Mouse (Mus musculus): ENCODE measurements around the gene Iffo2. TPM values are rescaled to one million over a fixed set of nuclear protein-coding genes. Genes with fewer than 3 reads are reported as not detected.

Gene Iffo2
- polyA plus RNA-seq, 1 experiment from 2014 or later = 5.6 TPM

DNA sequence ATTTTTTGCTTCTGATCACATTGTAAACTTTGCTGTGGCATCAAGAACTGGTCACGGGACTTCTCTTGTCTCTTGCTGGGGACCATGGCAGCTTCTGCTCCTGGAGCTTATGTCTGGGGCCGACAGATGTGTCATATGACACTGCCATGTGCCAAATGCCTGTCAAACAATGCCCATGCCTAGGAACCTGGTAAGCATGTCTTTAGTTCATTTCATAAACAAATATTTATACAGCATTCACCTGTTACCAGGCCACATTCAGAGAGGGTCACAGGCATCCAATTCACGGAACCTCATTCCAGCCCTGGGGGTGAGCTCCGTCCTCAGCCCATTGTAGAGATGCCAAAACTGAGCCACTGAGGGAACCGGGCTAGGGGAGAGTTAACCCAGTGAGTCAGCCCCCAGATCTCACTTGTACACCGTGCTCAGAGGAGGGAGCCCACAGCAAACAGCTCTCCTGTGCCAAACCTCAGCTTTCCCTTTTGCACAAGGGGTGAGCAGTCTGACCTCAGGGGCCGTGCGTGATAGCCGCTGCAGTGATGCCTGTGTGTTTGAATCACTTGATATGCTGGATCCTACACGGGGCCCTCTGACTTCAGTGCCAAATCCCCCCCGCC is 53.4 kb downstream of the Iffo2 start:
- Histone ChIP-seq H3K4me3 (replicated peaks; ENCODE audit: low read length) (no peak overlapping the region), H3K4me2 (replicated peaks) (no peak overlapping the region), H3K36me3 (replicated peaks; ENCODE audit: control insufficient read depth, insufficient read depth) (no peaks in the 10 kb centered on the region), H3K27me3 (ENCODE audit: control insufficient read depth, insufficient read depth, low read length) (no peaks in the 10 kb centered on the region), H3K27ac (no peak overlapping the region), H3K9ac (no peak overlapping the region), H3K9me3 (ENCODE audit: control insufficient read depth, low read length) (no peaks in the 10 kb centered on the region), H3K4me1 (replicated peaks; ENCODE audit: control insufficient read depth, insufficient read depth, low read length) (peaks cover 30% of the 10 kb centered on the region)
- WGBS = 83% methylated on average over 11 of the region's 11 CpGs
- DNase-seq (ENCODE audit: low spot score) (no peak), ATAC-seq (ENCODE audit: low FRiP score) (no peak)

DNA sequence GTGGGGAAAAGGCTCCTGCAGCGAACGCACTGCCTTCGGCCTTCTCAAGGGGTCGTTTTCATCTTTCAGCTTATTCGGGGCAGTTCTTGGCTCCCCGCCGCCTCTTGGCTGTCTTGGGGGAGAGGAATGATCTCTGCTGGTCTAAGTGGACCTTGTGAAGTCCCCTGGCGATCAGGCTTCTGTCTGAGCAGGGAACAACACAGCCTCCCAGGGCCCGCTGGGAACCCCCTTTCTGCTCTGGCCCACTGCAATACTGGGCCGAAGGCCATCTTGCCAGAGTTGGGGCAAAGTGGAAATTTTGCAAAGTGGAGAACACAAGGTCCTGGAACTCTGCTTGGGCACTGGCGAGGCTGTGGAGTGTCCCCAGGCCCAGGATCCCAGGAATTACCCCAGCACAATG is 54.4 kb downstream of the Iffo2 start:
- no peaks in the 10 kb centered on the region for H3K27me3 ChIP-seq (ENCODE audit: control insufficient read depth, insufficient read depth, low read length)
- no peaks in the 10 kb centered on the region for H3K9me3 ChIP-seq (ENCODE audit: control insufficient read depth, low read length)
- peaks cover 24% of the 10 kb centered on the region for H3K4me1 ChIP-seq (replicated peaks; ENCODE audit: control insufficient read depth, insufficient read depth, low read length)
- no peak overlapping the region for H3K27ac ChIP-seq
- ATAC-seq (ENCODE audit: low FRiP score) = no peak
- no peak for DNase-seq (ENCODE audit: low spot score)
- H3K4me2 ChIP-seq (replicated peaks) = no peak overlapping the region
- no peak overlapping the region for H3K9ac ChIP-seq
- H3K4me3 ChIP-seq (replicated peaks; ENCODE audit: low read length) = no peak overlapping the region
- WGBS = 77% methylated on average over 11 of the region's 11 CpGs
- H3K36me3 ChIP-seq (replicated peaks; ENCODE audit: control insufficient read depth, insufficient read depth) = no peaks in the 10 kb centered on the region

DNA sequence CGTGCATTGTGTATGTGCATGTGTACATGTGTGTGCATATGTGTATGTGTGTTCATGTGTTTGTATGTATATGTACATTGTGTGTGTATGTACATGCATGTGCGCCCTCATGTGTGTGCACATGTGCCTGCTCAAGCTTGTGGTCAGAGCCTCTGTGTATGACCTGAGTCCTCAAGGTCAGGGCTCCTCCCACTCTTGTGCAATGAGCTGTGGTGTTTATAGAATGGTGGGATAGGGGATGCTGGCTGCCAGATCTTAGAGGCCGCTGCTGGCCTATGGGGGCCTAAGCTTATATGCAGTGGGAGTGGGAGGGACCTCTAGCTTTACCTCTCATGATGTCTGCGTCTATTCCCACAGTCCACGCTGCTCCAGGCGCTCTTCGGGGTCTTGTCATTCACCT is 55.4 kb downstream of the Iffo2 start:
- peaks cover 21% of the 10 kb centered on the region for H3K4me1 ChIP-seq (replicated peaks; ENCODE audit: control insufficient read depth, insufficient read depth, low read length)
- WGBS = 88% methylated on average over 7 of the region's 7 CpGs
- no peak overlapping the region for H3K27ac ChIP-seq
- ATAC-seq (ENCODE audit: low FRiP score) = no peak
- H3K36me3 ChIP-seq (replicated peaks; ENCODE audit: control insufficient read depth, insufficient read depth) = no peaks in the 10 kb centered on the region
- DNase-seq (ENCODE audit: low spot score) = no peak
- H3K9ac ChIP-seq = no peak overlapping the region
- H3K4me2 ChIP-seq (replicated peaks) = no peak overlapping the region
- no peaks in the 10 kb centered on the region for H3K9me3 ChIP-seq (ENCODE audit: control insufficient read depth, low read length)
- no peak overlapping the region for H3K4me3 ChIP-seq (replicated peaks; ENCODE audit: low read length)
- no peaks in the 10 kb centered on the region for H3K27me3 ChIP-seq (ENCODE audit: control insufficient read depth, insufficient read depth, low read length)

DNA sequence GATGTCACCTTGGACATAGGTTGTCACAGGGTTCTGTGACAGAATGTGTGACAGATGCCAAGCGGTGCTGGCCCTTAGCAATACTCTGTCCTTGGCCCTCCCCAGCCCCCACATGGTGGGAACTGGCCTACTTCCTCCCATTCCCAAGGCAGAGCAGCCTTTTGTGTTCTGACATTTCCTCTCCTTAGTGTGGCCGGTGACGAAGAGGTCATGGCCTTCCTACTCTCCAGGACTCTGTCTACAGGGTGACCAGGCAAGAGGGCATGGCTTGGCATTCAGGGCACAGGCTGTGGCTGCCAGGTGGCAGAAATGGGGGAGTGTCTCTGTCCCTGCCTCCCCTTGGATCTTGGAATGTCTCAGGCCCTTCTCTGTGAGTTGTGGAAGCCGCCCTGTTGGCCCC is 57.0 kb downstream of the Iffo2 start:
- DNase-seq (ENCODE audit: low spot score) (no peak), ATAC-seq (ENCODE audit: low FRiP score) (no peak)
- H3K4me1 ChIP-seq (replicated peaks; ENCODE audit: control insufficient read depth, insufficient read depth, low read length) = peaks cover 8% of the 10 kb centered on the region
- H3K9me3 ChIP-seq (ENCODE audit: control insufficient read depth, low read length) = no peaks in the 10 kb centered on the region
- H3K27ac ChIP-seq = no peak overlapping the region
- no peak overlapping the region for H3K9ac ChIP-seq
- no peaks in the 10 kb centered on the region for H3K27me3 ChIP-seq (ENCODE audit: control insufficient read depth, insufficient read depth, low read length)
- no peak overlapping the region for H3K4me2 ChIP-seq (replicated peaks)
- WGBS = 69% methylated on average over 4 of the region's 4 CpGs
- no peaks in the 10 kb centered on the region for H3K36me3 ChIP-seq (replicated peaks; ENCODE audit: control insufficient read depth, insufficient read depth)
- no peak overlapping the region for H3K4me3 ChIP-seq (replicated peaks; ENCODE audit: low read length)

DNA sequence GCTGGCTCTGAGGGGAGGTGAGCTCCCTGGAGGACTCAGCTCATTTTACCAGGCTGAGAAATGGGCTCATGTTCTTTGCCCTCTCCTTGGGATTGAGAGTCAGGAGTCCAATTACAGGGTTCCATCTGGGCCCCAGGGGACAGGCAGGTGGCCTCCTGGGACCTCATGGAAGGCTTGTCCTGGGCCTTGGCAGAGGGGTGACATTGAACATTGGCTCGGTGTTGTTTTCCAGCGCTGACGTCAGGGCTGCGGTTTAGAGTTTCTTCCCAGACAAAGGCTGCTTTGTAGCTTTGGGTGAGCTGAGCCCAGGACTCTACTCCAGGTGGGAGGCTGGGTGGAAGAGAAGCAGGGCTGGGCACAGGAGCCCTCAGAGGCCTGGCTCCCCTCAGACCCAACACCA is 57.4 kb downstream of the Iffo2 start:
- H3K4me3 ChIP-seq (replicated peaks; ENCODE audit: low read length) = no peak overlapping the region
- no peaks in the 10 kb centered on the region for H3K9me3 ChIP-seq (ENCODE audit: control insufficient read depth, low read length)
- no peak for ATAC-seq (ENCODE audit: low FRiP score)
- no peak overlapping the region for H3K4me2 ChIP-seq (replicated peaks)
- WGBS = 81% methylated on average over 4 of the region's 4 CpGs
- no peak overlapping the region for H3K9ac ChIP-seq
- no peaks in the 10 kb centered on the region for H3K36me3 ChIP-seq (replicated peaks; ENCODE audit: control insufficient read depth, insufficient read depth)
- H3K27ac ChIP-seq = no peak overlapping the region
- no peak for DNase-seq (ENCODE audit: low spot score)
- no peaks in the 10 kb centered on the region for H3K27me3 ChIP-seq (ENCODE audit: control insufficient read depth, insufficient read depth, low read length)
- H3K4me1 ChIP-seq (replicated peaks; ENCODE audit: control insufficient read depth, insufficient read depth, low read length) = peaks cover 6% of the 10 kb centered on the region

GRCm38 (mm10) chr4:139589351-139590027 is 59.1 kb downstream of the Iffo2 start:
- no peak for ATAC-seq (ENCODE audit: low FRiP score)
- H3K4me3 ChIP-seq (replicated peaks; ENCODE audit: low read length) = no peak overlapping the region
- H3K36me3 ChIP-seq (replicated peaks; ENCODE audit: control insufficient read depth, insufficient read depth) = no peaks in the 10 kb centered on the region
- 63% methylated on average over 5 of the region's 5 CpGs for WGBS
- H3K27me3 ChIP-seq (ENCODE audit: control insufficient read depth, insufficient read depth, low read length) = no peaks in the 10 kb centered on the region
- no peaks in the 10 kb centered on the region for H3K9me3 ChIP-seq (ENCODE audit: control insufficient read depth, low read length)
- H3K4me1 ChIP-seq (replicated peaks; ENCODE audit: control insufficient read depth, insufficient read depth, low read length) = no peaks in the 10 kb centered on the region
- no peak overlapping the region for H3K27ac ChIP-seq
- no peak overlapping the region for H3K9ac ChIP-seq
- H3K4me2 ChIP-seq (replicated peaks) = no peak overlapping the region
- no peak for DNase-seq (ENCODE audit: low spot score)

DNA sequence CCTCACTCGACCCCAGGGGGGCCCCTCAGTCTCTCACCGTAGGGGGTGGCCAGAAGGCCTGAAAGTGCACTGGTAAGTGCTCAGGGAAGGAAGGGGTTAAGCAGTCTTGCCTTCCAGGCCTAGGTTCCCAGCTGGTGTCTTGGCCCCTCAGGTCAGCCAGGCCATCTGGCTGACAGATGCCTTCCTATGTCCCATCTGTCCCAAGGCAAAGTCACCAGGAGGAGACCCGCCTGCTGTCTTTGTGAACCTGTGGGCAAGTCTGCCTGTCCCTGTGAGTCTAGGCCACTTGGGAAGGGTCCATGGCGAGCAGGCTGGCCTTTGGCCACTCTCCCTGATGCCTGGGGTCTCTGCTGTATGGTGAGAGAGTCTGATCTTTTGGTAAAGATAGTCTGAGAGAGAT is 60.1 kb downstream of the Iffo2 start:
- peaks cover 3% of the 10 kb centered on the region for H3K4me1 ChIP-seq (replicated peaks; ENCODE audit: control insufficient read depth, insufficient read depth, low read length)
- H3K27ac ChIP-seq = no peak overlapping the region
- no peaks in the 10 kb centered on the region for H3K27me3 ChIP-seq (ENCODE audit: control insufficient read depth, insufficient read depth, low read length)
- no peak overlapping the region for H3K9ac ChIP-seq
- no peaks in the 10 kb centered on the region for H3K36me3 ChIP-seq (replicated peaks; ENCODE audit: control insufficient read depth, insufficient read depth)
- no peak overlapping the region for H3K4me2 ChIP-seq (replicated peaks)
- no peaks in the 10 kb centered on the region for H3K9me3 ChIP-seq (ENCODE audit: control insufficient read depth, low read length)
- H3K4me3 ChIP-seq (replicated peaks; ENCODE audit: low read length) = no peak overlapping the region
- ATAC-seq (ENCODE audit: low FRiP score) (no peak), DNase-seq (ENCODE audit: low spot score) (peak; percentile 44)
- 24% methylated on average over 4 of the region's 4 CpGs for WGBS

GRCm38 (mm10) chr4:139592895-139593294 is 62.5 kb downstream of the Iffo2 start:
- no peak overlapping the region for H3K27ac ChIP-seq
- no peak overlapping the region for H3K4me2 ChIP-seq (replicated peaks)
- no peak overlapping the region for H3K4me3 ChIP-seq (replicated peaks; ENCODE audit: low read length)
- no peak overlapping the region for H3K9ac ChIP-seq
- no peaks in the 10 kb centered on the region for H3K27me3 ChIP-seq (ENCODE audit: control insufficient read depth, insufficient read depth, low read length)
- H3K36me3 ChIP-seq (replicated peaks; ENCODE audit: control insufficient read depth, insufficient read depth) = no peaks in the 10 kb centered on the region
- no peaks in the 10 kb centered on the region for H3K9me3 ChIP-seq (ENCODE audit: control insufficient read depth, low read length)
- no peak for DNase-seq (ENCODE audit: low spot score)
- 87% methylated on average over 7 of the region's 7 CpGs for WGBS
- H3K4me1 ChIP-seq (replicated peaks; ENCODE audit: control insufficient read depth, insufficient read depth, low read length) = peaks cover 27% of the 10 kb centered on the region
- no peak for ATAC-seq (ENCODE audit: low FRiP score)

DNA sequence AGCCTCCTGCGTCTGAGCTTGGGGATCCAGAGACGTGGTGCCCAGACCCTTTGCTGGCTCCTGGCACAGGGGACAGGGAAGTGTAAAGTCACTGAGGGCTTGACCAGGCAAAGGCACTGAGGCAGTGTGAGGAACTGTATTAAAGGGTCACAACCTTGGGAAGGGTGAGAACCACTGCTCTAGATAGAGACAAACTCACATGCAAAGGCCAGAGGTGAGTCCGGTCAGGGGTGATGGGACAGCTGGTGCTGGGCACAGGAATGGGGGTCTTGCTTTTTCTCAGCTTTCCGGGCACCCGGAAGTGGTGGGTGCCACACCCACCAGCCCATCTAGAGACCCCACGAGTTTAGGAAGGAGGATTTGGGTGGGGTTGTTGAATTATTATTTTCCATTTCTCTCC is 63.0 kb downstream of the Iffo2 start:
- Histone ChIP-seq H3K27ac (no peak overlapping the region), H3K27me3 (ENCODE audit: control insufficient read depth, insufficient read depth, low read length) (no peaks in the 10 kb centered on the region), H3K9me3 (ENCODE audit: control insufficient read depth, low read length) (no peaks in the 10 kb centered on the region), H3K4me3 (replicated peaks; ENCODE audit: low read length) (no peak overlapping the region), H3K9ac (no peak overlapping the region), H3K4me1 (replicated peaks; ENCODE audit: control insufficient read depth, insufficient read depth, low read length) (peaks cover 32% of the 10 kb centered on the region), H3K4me2 (replicated peaks) (no peak overlapping the region), H3K36me3 (replicated peaks; ENCODE audit: control insufficient read depth, insufficient read depth) (no peaks in the 10 kb centered on the region)
- WGBS = 75% methylated on average over 6 of the region's 6 CpGs
- DNase-seq (ENCODE audit: low spot score) (no peak), ATAC-seq (ENCODE audit: low FRiP score) (no peak)

- DNase-seq (ENCODE audit: low spot score) (no peak), ATAC-seq (ENCODE audit: low FRiP score) (no peak)
- 60% methylated on average over 3 of the region's 3 CpGs for WGBS
- Histone ChIP-seq H3K36me3 (replicated peaks; ENCODE audit: control insufficient read depth, insufficient read depth) (no peaks in the 10 kb centered on the region), H3K27me3 (ENCODE audit: control insufficient read depth, insufficient read depth, low read length) (no peaks in the 10 kb centered on the region), H3K4me3 (replicated peaks; ENCODE audit: low read length) (no peak overlapping the region), H3K9me3 (ENCODE audit: control insufficient read depth, low read length) (no peaks in the 10 kb centered on the region), H3K4me2 (replicated peaks) (no peak overlapping the region), H3K9ac (no peak overlapping the region), H3K27ac (no peak overlapping the region), H3K4me1 (replicated peaks; ENCODE audit: control insufficient read depth, insufficient read depth, low read length) (peaks cover 39% of the 10 kb centered on the region)
Measured at GRCm38 (mm10) chr4:139594062-139594461, 63.7 kb downstream of the Iffo2 start.
